Mouse (Mus musculus): ENCODE measurements around the gene Cyp2d9. TPM values are rescaled to one million over a fixed set of nuclear protein-coding genes. Genes with fewer than 3 reads are reported as not detected.
"Not testable (repeated sequence)": the region's sequence is repeated elsewhere in the genome, so short reads cannot be mapped to it uniquely, and the experiment has no call there.

The Cyp2d9 gene
- 0.32 and 0.55 TPM in 2 replicates for polyA plus RNA-seq (2014; fragmentation: Nextera tagmentation; extraction: Ambion mirVana)

DNA sequence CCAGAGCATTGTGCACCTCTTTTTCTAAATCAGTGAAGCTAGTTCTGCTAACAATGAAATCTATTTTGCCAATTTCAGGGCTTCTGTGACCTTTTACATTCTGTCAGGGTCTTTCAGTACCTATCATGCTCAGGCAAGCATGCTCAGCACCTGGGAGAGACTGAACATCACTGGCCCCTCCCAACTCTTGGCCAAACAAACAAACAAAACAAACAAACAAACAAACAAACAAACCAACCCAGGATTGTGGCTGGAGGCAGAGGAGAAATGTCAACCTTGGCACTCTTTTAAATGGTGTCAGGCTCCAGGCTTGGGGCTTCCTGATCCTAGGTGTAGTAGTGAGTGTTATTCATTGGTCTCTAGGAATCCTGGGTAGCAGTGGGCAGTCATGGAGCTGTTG lies at the start of gene Cyp2d9:
TSS of gene Cyp2d9 (plus strand) at position 301 of the 400 bp plus-strand sequence.
- H3K27ac ChIP-seq (ENCODE audit: low read depth, low read length) = no peak within 1 kb of the TSS
- ATAC-seq (replicated peaks; ENCODE audit: low FRiP score) = no peak
- H3K4me2 ChIP-seq = no peak within 1 kb of the TSS
- no peaks in the 10 kb centered on the region for H3K36me3 ChIP-seq (ENCODE audit: control insufficient read depth, insufficient read depth, low read length)
- no peak within 1 kb of the TSS for H3K9ac ChIP-seq (ENCODE audit: low read depth, low read length)
- DNase-seq (ENCODE audit: low spot score) = no peak
- no peak within 1 kb of the TSS for H3K4me3 ChIP-seq (ENCODE audit: low read depth, low read length)
- H3K4me1 ChIP-seq (replicated peaks; ENCODE audit: control insufficient read depth, insufficient read depth, low read length) = no peaks in the 10 kb centered on the region
- H3K9me3 ChIP-seq (ENCODE audit: control insufficient read depth, low read length) = 0 out of 2 replicates have a peak, but pooled peaks cover 3% of the 10 kb centered on the region
- no peaks in the 10 kb centered on the region for H3K27me3 ChIP-seq (replicated peaks; ENCODE audit: control insufficient read depth, insufficient read depth, low read length)

DNA sequence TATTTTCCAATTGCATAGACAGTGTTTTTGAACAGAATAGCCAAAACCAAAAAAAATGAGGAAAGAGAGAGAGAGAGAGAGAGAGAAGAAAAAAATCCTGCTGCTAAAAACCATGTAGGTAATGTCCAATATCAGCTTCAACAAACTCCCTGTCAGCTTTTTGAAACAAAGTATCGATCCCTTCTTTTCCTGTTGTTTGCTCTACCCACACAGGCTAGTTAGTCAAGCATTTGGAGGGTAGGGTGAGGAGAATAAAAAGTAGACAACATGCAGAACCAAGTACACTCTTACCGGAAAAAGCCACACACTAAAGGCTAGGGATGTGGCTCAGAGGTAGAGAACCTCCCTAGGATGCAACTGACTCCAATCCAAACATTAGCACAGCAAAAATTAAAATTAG lies 47.5 kb upstream of the Cyp2d9 start:
- peaks cover 1% of the 10 kb centered on the region; the same call in 1 of the 2 replicates for H3K4me1 ChIP-seq (replicated peaks; ENCODE audit: control insufficient read depth, insufficient read depth, low read length)
- H3K9me3 ChIP-seq (ENCODE audit: control insufficient read depth, low read length) = no peaks in the 10 kb centered on the region
- no peak overlapping the region for H3K27ac ChIP-seq (ENCODE audit: low read depth, low read length)
- no peak overlapping the region for H3K4me2 ChIP-seq
- no peaks in the 10 kb centered on the region for H3K27me3 ChIP-seq (replicated peaks; ENCODE audit: control insufficient read depth, insufficient read depth, low read length)
- no peak overlapping the region for H3K9ac ChIP-seq (ENCODE audit: low read depth, low read length)
- ATAC-seq (replicated peaks; ENCODE audit: low FRiP score) (no peak), DNase-seq (ENCODE audit: low spot score) (no peak)
- H3K36me3 ChIP-seq (ENCODE audit: control insufficient read depth, insufficient read depth, low read length) = no peaks in the 10 kb centered on the region
- 70% methylated on average over 2 of the region's 2 CpGs for WGBS
- H3K4me3 ChIP-seq (ENCODE audit: low read depth, low read length) = no peak overlapping the region

DNA sequence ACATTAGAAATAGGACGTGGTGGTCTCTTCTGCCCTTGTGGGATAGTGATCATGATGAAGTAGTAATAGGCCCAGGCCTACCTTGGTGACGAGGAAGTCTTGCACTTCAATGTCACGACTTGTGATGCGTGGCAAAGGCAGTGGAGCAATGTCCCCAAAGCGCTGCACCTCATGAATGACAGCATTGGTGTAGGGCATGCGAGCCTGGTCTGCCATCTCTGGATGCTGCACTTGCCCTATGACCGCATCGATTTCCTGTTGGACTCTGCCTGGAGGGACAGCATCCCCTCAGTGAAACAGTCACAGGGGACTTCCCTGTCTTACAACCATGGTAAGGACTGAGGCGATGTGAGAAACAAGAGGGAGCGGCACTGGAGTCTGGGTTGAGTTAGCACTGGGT lies 43.3 kb upstream of the Cyp2d9 start:
- not testable (repeated sequence) for ATAC-seq (replicated peaks; ENCODE audit: low FRiP score); DNase-seq (ENCODE audit: low spot score); H3K27ac ChIP-seq (ENCODE audit: low read depth, low read length); H3K4me2 ChIP-seq; H3K27me3 ChIP-seq (replicated peaks; ENCODE audit: control insufficient read depth, insufficient read depth, low read length); H3K36me3 ChIP-seq (ENCODE audit: control insufficient read depth, insufficient read depth, low read length); H3K9ac ChIP-seq (ENCODE audit: low read depth, low read length); H3K4me1 ChIP-seq (replicated peaks; ENCODE audit: control insufficient read depth, insufficient read depth, low read length); H3K4me3 ChIP-seq (ENCODE audit: low read depth, low read length); H3K9me3 ChIP-seq (ENCODE audit: control insufficient read depth, low read length)
- 80% methylated on average over 10 of the region's 10 CpGs for WGBS

DNA sequence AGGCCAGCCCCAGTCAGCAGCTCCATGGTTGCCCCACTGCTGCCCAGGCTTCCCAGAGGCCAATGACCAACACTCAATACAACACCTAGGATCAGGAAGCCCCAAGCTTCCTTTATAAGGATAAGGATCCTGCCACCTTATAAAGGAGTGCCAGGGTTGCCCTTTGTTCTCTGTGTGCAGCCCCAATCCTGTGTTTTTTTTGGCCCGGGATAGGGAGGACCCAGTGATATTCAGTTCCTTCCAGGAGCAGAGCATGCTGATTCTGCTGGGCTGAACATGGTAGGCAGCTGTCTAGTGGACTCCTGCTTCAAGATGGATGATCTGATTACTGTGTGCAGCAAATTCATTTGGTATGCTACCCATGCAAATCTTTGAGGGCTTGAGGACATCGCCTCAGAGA lies 39.3 kb upstream of the Cyp2d9 start, which contains the start of gene Cyp2d11:
TSS of gene Cyp2d11 (minus strand) at position 101 of the 400 bp plus-strand sequence.
- ATAC-seq (replicated peaks; ENCODE audit: low FRiP score) = not testable (repeated sequence)

DNA sequence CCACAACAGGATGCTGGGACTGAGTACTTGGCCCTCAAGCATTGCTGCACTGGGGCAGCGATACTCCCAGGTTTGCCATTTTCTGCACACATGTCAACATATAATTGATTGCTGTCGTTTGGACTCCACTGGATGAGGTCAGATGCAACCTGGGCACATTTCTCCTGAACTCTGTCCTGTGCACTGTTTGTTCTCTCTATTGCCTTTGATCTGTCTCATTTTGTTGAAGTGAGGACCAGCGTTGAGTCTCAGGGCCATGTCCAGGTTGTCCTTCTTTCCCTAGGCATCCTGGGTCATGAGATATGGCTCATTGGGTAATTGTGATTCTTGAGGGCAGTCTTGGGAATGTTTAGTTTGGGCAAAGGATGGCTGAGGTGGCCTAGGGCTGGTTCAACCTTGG lies 37.3 kb upstream of the Cyp2d9 start:
- H3K4me2 ChIP-seq; H3K36me3 ChIP-seq (ENCODE audit: control insufficient read depth, insufficient read depth, low read length); H3K4me1 ChIP-seq (replicated peaks; ENCODE audit: control insufficient read depth, insufficient read depth, low read length); H3K27ac ChIP-seq (ENCODE audit: low read depth, low read length); H3K9me3 ChIP-seq (ENCODE audit: control insufficient read depth, low read length); H3K4me3 ChIP-seq (ENCODE audit: low read depth, low read length); H3K27me3 ChIP-seq (replicated peaks; ENCODE audit: control insufficient read depth, insufficient read depth, low read length); DNase-seq (ENCODE audit: low spot score); ATAC-seq (replicated peaks; ENCODE audit: low FRiP score); H3K9ac ChIP-seq (ENCODE audit: low read depth, low read length): not testable (repeated sequence)
- 81% methylated on average over 3 of the region's 3 CpGs for WGBS

More for the DNA sequence above, 39.3 kb upstream of the Cyp2d9 start, which contains the start of gene Cyp2d11:
- H3K27ac ChIP-seq (ENCODE audit: low read depth, low read length); DNase-seq (ENCODE audit: low spot score); H3K9ac ChIP-seq (ENCODE audit: low read depth, low read length); H3K27me3 ChIP-seq (replicated peaks; ENCODE audit: control insufficient read depth, insufficient read depth, low read length); H3K9me3 ChIP-seq (ENCODE audit: control insufficient read depth, low read length); H3K4me1 ChIP-seq (replicated peaks; ENCODE audit: control insufficient read depth, insufficient read depth, low read length); H3K4me3 ChIP-seq (ENCODE audit: low read depth, low read length); H3K36me3 ChIP-seq (ENCODE audit: control insufficient read depth, insufficient read depth, low read length); H3K4me2 ChIP-seq: not testable (repeated sequence)
- WGBS = 79% methylated on average over 2 of the region's 2 CpGs

DNA sequence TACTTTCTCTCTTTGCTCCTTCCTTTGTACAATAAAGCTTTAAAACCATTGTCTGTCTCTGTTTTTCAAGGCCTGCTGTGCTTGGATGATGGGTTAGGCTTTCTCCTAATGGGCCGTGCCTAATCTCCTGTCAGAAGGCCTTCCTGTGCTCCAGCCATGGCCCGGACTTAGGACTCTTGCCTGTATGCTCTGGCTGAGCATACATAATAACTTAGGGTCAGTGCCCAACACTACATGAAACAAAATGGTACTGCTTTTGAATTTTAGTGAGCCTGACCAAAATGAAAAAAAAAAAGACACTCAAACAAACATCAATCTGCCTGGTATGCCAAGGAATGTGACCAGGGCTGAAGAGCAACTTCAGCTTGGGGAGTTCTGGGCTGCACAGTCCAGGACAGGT lies 31.7 kb upstream of the Cyp2d9 start:
- Histone ChIP-seq H3K9ac (ENCODE audit: low read depth, low read length) (no peak overlapping the region), H3K36me3 (ENCODE audit: control insufficient read depth, insufficient read depth, low read length) (no peaks in the 10 kb centered on the region), H3K4me3 (ENCODE audit: low read depth, low read length) (no peak overlapping the region), H3K4me2 (no peak overlapping the region), H3K27me3 (replicated peaks; ENCODE audit: control insufficient read depth, insufficient read depth, low read length) (no peaks in the 10 kb centered on the region), H3K4me1 (replicated peaks; ENCODE audit: control insufficient read depth, insufficient read depth, low read length) (no peaks in the 10 kb centered on the region), H3K9me3 (ENCODE audit: control insufficient read depth, low read length) (no peaks in the 10 kb centered on the region), H3K27ac (ENCODE audit: low read depth, low read length) (no peak overlapping the region)
- no peak for ATAC-seq (replicated peaks; ENCODE audit: low FRiP score)
- WGBS = 67% methylated on average over 2 of the region's 2 CpGs
- DNase-seq (ENCODE audit: low spot score) = no peak

DNA sequence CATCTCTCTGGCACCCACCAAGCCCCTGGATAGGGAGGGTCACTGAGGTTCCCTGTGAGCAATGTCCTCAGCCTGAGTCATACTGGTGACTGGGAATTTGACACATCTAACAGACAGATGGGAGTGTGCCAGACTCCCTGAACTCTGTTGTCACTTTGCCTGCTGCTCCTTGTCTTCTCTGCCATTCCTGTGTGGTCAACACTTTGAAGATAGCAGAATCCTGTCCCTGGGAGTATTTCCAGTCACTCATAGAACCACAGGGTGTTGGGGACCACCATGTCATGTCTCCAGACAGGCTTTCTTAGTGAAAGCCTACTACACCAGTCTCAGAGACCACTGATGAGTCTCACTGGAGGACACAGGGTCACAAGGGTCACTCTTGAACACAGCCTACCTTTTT lies 31.1 kb upstream of the Cyp2d9 start:
- Histone ChIP-seq H3K4me2 (no peak overlapping the region), H3K27me3 (replicated peaks; ENCODE audit: control insufficient read depth, insufficient read depth, low read length) (no peaks in the 10 kb centered on the region), H3K9me3 (ENCODE audit: control insufficient read depth, low read length) (no peaks in the 10 kb centered on the region), H3K36me3 (ENCODE audit: control insufficient read depth, insufficient read depth, low read length) (no peaks in the 10 kb centered on the region), H3K9ac (ENCODE audit: low read depth, low read length) (no peak overlapping the region), H3K4me3 (ENCODE audit: low read depth, low read length) (no peak overlapping the region), H3K27ac (ENCODE audit: low read depth, low read length) (no peak overlapping the region), H3K4me1 (replicated peaks; ENCODE audit: control insufficient read depth, insufficient read depth, low read length) (no peaks in the 10 kb centered on the region)
- DNase-seq (ENCODE audit: low spot score) (no peak), ATAC-seq (replicated peaks; ENCODE audit: low FRiP score) (no peak)

DNA sequence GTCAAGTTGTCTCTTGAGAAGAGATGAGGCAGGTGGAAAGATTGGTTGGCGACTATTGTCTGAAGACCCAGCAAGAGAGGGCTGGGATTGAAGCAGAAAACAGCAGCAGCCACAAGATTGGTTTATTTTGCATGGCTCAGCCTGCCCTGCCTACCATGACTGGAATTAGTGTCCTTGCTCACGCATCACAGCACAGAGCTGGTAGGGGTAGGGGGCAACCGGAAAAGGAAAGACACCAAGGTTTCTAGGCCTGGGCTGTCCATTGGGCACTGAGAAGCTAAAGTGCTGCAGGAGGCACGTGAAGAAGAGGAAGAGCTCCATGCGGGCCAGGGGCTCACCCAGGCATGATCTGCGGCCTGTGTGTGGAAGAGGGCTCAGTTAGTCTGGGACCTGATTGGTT lies 30.5 kb upstream of the Cyp2d9 start:
- Histone ChIP-seq H3K4me1 (replicated peaks; ENCODE audit: control insufficient read depth, insufficient read depth, low read length) (no peaks in the 10 kb centered on the region), H3K4me2 (no peak overlapping the region), H3K4me3 (ENCODE audit: low read depth, low read length) (no peak overlapping the region), H3K9me3 (ENCODE audit: control insufficient read depth, low read length) (no peaks in the 10 kb centered on the region), H3K9ac (ENCODE audit: low read depth, low read length) (no peak overlapping the region), H3K27me3 (replicated peaks; ENCODE audit: control insufficient read depth, insufficient read depth, low read length) (no peaks in the 10 kb centered on the region), H3K27ac (ENCODE audit: low read depth, low read length) (no peak overlapping the region), H3K36me3 (ENCODE audit: control insufficient read depth, insufficient read depth, low read length) (no peaks in the 10 kb centered on the region)
- DNase-seq (ENCODE audit: low spot score) = no peak
- no peak for ATAC-seq (replicated peaks; ENCODE audit: low FRiP score)
- WGBS = 79% methylated on average over 6 of the region's 6 CpGs

DNA sequence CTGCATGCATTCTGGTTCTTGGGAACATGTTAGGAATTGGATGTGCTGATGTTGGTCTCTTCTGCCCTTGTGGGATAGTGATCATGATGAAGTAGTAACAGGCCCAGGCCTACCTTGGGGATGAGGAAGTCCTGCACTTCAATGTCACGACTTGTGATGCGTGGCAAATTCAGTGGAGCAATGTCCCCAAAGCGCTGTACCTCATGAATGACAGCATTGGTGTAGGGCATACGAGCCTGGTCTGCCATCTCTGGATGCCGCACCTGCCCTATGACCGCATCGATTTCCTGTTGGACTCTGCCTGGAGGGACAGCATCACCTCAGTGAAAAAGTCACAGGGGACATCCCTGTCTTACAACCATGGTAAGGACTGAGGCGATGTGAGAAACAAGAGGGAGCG lies 29.6 kb upstream of the Cyp2d9 start:
- Histone ChIP-seq H3K9ac (ENCODE audit: low read depth, low read length) (no peak overlapping the region), H3K27me3 (replicated peaks; ENCODE audit: control insufficient read depth, insufficient read depth, low read length) (no peaks in the 10 kb centered on the region), H3K9me3 (ENCODE audit: control insufficient read depth, low read length) (no peaks in the 10 kb centered on the region), H3K4me1 (replicated peaks; ENCODE audit: control insufficient read depth, insufficient read depth, low read length) (no peaks in the 10 kb centered on the region), H3K4me2 (no peak overlapping the region), H3K36me3 (ENCODE audit: control insufficient read depth, insufficient read depth, low read length) (no peaks in the 10 kb centered on the region), H3K4me3 (ENCODE audit: low read depth, low read length) (no peak overlapping the region), H3K27ac (ENCODE audit: low read depth, low read length) (no peak overlapping the region)
- 86% methylated on average over 9 of the region's 9 CpGs for WGBS
- DNase-seq (ENCODE audit: low spot score) = no peak
- no peak for ATAC-seq (replicated peaks; ENCODE audit: low FRiP score)

All from liver, embryonic 11.5 days (tissue).